ENCODE assay signal across 22 mouse cellular contexts in genomic region chr12:39527216-39527600, GRCm38 (mm10).
DNase-seq lines count a peak whose midpoint lies in the region; ATAC-seq and TF ChIP-seq lines count a peak whose summit lies in the region.
"Had no signal": no experiment of that assay in that cellular context is flagged by ENCODE, and none has a peak within 500 bp of the region (broad histone marks: within the 10 kb centered on the region; RNA-seq: fewer than 3 reads in every experiment).

No protein-coding gene starts in this region.

- peaks cover 8% of the 10 kb centered on the region; the same call in 1 of the 2 replicates for H3K4me1 ChIP-seq in midbrain, embryonic 10.5 days
- H3K4me1 ChIP-seq in midbrain, postnatal 0 days (ENCODE audit: insufficient read depth, low read length), result no peaks in the 10 kb centered on the region
- H3K4me1 ChIP-seq in forebrain, embryonic 14.5 days (ENCODE audit: control insufficient read depth, insufficient read depth, low read length), result no peaks in the 10 kb centered on the region
- H3K4me1 ChIP-seq in midbrain, embryonic 14.5 days (ENCODE audit: control insufficient read depth, insufficient read depth, low read length), result no peaks in the 10 kb centered on the region
- no peaks in the 10 kb centered on the region for H3K4me1 ChIP-seq in lung, postnatal 0 days (ENCODE audit: insufficient read depth, low read depth, low read length)
- H3K4me1 ChIP-seq: embryonic facial prominence, embryonic 10.5 days; heart, embryonic 13.5 days; hindbrain, embryonic 12.5 days had no signal

- 76% methylated on average over 3 of the region's 3 CpGs for WGBS in midbrain, embryonic 10.5 days
- WGBS in midbrain, postnatal 0 days, result 40% methylated on average over 3 of the region's 3 CpGs
- WGBS in forebrain, embryonic 14.5 days, result 20% methylated on average over 3 of the region's 3 CpGs
- WGBS in midbrain, embryonic 14.5 days, result 30% methylated on average over 3 of the region's 3 CpGs
- 84% methylated on average over 3 of the region's 3 CpGs for WGBS in lung, postnatal 0 days

- H3K9ac ChIP-seq in midbrain, postnatal 0 days (replicated peaks; ENCODE audit: low read length, poor library complexity, severe bottlenecking), result no peak overlapping the region
- H3K9ac ChIP-seq in forebrain, embryonic 14.5 days (ENCODE audit: low read length), result no peak overlapping the region
- H3K9ac ChIP-seq in midbrain, embryonic 14.5 days (replicated peaks; ENCODE audit: low read length), result no peak overlapping the region
- no peak overlapping the region for H3K9ac ChIP-seq in lung, postnatal 0 days (replicated peaks; ENCODE audit: low read depth)
- H3K9ac ChIP-seq: heart, embryonic 13.5 days; hindbrain, embryonic 12.5 days had no signal

- DNase-seq in midbrain, embryonic 10.5 days (ENCODE audit: low spot score), result no peak
- DNase-seq in midbrain, postnatal 0 days (ENCODE audit: low spot score), result no peak
- peak; percentile 17 for DNase-seq in ZHBTc4 (ENCODE audit: low read depth, low spot score)
- DNase-seq in forebrain, embryonic 14.5 days (ENCODE audit: low spot score), result peak; percentile 49
- DNase-seq in midbrain, embryonic 14.5 days, result peak; percentile 54
- DNase-seq in left cerebral cortex, postnatal 10 days (ENCODE audit: extremely low spot score in 1 of 2, low spot score in 2 of 2), result no peak
- DNase-seq in lung, postnatal 0 days (ENCODE audit: low spot score), result no peak
- no peak for DNase-seq in adrenal gland, adult 2 months
- DNase-seq: adrenal gland, postnatal 14 days; cerebellum, adult 18-20 months; cerebellum, adult 9-11 months; cerebellum, postnatal 36 days; gastrocnemius, postnatal 25 days; heart, adult 11 months; heart, postnatal 36 days had no signal

- no peak for TF ChIP-seq CTCF in midbrain, postnatal 0 days (IDR thresholded peaks at IDR 0.05)
- no peak for TF ChIP-seq CTCF in lung, postnatal 0 days (IDR thresholded peaks at IDR 0.05)

- no peak overlapping the region for H3K4me2 ChIP-seq in midbrain, postnatal 0 days (ENCODE audit: low read depth, low read length, poor library complexity, severe bottlenecking)
- H3K4me2 ChIP-seq in forebrain, embryonic 14.5 days (ENCODE audit: low read length), result no peak overlapping the region
- H3K4me2 ChIP-seq in midbrain, embryonic 14.5 days (ENCODE audit: low read length), result no peak overlapping the region
- H3K4me2 ChIP-seq in lung, postnatal 0 days (replicated peaks; ENCODE audit: low read depth, low read length), result no peak overlapping the region
- H3K4me2 ChIP-seq: heart, embryonic 13.5 days; hindbrain, embryonic 12.5 days had no signal

- no peaks in the 10 kb centered on the region for H3K27me3 ChIP-seq in midbrain, embryonic 10.5 days (ENCODE audit: low read depth, poor library complexity, severe bottlenecking)
- H3K27me3 ChIP-seq in midbrain, postnatal 0 days (ENCODE audit: insufficient read depth, low read length), result no peaks in the 10 kb centered on the region
- no peaks in the 10 kb centered on the region for H3K27me3 ChIP-seq in forebrain, embryonic 14.5 days (replicated peaks; ENCODE audit: control insufficient read depth, insufficient read depth, low read length)
- no peaks in the 10 kb centered on the region for H3K27me3 ChIP-seq in midbrain, embryonic 14.5 days (ENCODE audit: control insufficient read depth, insufficient read depth, low read length)
- no peaks in the 10 kb centered on the region for H3K27me3 ChIP-seq in lung, postnatal 0 days (replicated peaks; ENCODE audit: insufficient read depth, low read length)
- H3K27me3 ChIP-seq: CH12.LX; heart, embryonic 13.5 days; hindbrain, embryonic 12.5 days had no signal

- intact Hi-C loops in left cerebral cortex, postnatal 10 days (cut with DNase I), result no loop called here

- H3K27ac ChIP-seq in midbrain, embryonic 10.5 days (replicated peaks), result peak overlapping the region; percentile 52; the same call in 1 of the 2 replicates
- no peak overlapping the region for H3K27ac ChIP-seq in midbrain, postnatal 0 days (ENCODE audit: low read depth, low read length)
- no peak overlapping the region for H3K27ac ChIP-seq in forebrain, embryonic 14.5 days (ENCODE audit: low read depth, low read length)
- H3K27ac ChIP-seq in midbrain, embryonic 14.5 days (replicated peaks; ENCODE audit: low read depth, low read length), result no peak overlapping the region
- H3K27ac ChIP-seq in lung, postnatal 0 days (ENCODE audit: low read length), result no peak overlapping the region
- H3K27ac ChIP-seq: embryonic facial prominence, embryonic 10.5 days; heart, embryonic 13.5 days; hindbrain, embryonic 12.5 days had no signal

- TF ChIP-seq EP300 in lung, postnatal 0 days (IDR thresholded peaks at IDR 0.05), result no peak

- no peaks in the 10 kb centered on the region for H3K36me3 ChIP-seq in midbrain, embryonic 10.5 days
- H3K36me3 ChIP-seq in midbrain, postnatal 0 days (ENCODE audit: insufficient read depth, low read length), result no peaks in the 10 kb centered on the region
- H3K36me3 ChIP-seq in forebrain, embryonic 14.5 days (ENCODE audit: control insufficient read depth, insufficient read depth, low read length), result no peaks in the 10 kb centered on the region
- H3K36me3 ChIP-seq in midbrain, embryonic 14.5 days (ENCODE audit: control insufficient read depth, insufficient read depth, low read length), result no peaks in the 10 kb centered on the region
- no peaks in the 10 kb centered on the region for H3K36me3 ChIP-seq in lung, postnatal 0 days (ENCODE audit: insufficient read depth, low read length)
- H3K36me3 ChIP-seq: embryonic facial prominence, embryonic 10.5 days; heart, embryonic 13.5 days; hindbrain, embryonic 12.5 days had no signal

- no peaks in the 10 kb centered on the region for H3K9me3 ChIP-seq in midbrain, embryonic 10.5 days (replicated peaks)
- H3K9me3 ChIP-seq in midbrain, postnatal 0 days (ENCODE audit: low read length), result no peaks in the 10 kb centered on the region
- H3K9me3 ChIP-seq in forebrain, embryonic 14.5 days (replicated peaks; ENCODE audit: control insufficient read depth, low read length), result no peaks in the 10 kb centered on the region
- no peaks in the 10 kb centered on the region for H3K9me3 ChIP-seq in midbrain, embryonic 14.5 days (ENCODE audit: control insufficient read depth, low read length)
- H3K9me3 ChIP-seq in lung, postnatal 0 days (ENCODE audit: low read length), result no peaks in the 10 kb centered on the region
- H3K9me3 ChIP-seq: embryonic facial prominence, embryonic 10.5 days; heart, embryonic 13.5 days; hindbrain, embryonic 12.5 days had no signal

- H3K4me3 ChIP-seq in midbrain, embryonic 10.5 days, result no peak overlapping the region
- no peak overlapping the region for H3K4me3 ChIP-seq in midbrain, postnatal 0 days (ENCODE audit: low read depth, low read length)
- no peak overlapping the region for H3K4me3 ChIP-seq in forebrain, embryonic 14.5 days (ENCODE audit: low read depth, low read length)
- no peak overlapping the region for H3K4me3 ChIP-seq in midbrain, embryonic 14.5 days (replicated peaks; ENCODE audit: low read depth, low read length)
- H3K4me3 ChIP-seq in lung, postnatal 0 days (ENCODE audit: low read depth, low read length), result no peak overlapping the region
- H3K4me3 ChIP-seq: embryonic facial prominence, embryonic 10.5 days; heart, embryonic 13.5 days; hindbrain, embryonic 12.5 days had no signal

- ATAC-seq in midbrain, postnatal 0 days (ENCODE audit: low FRiP score), result no peak
- peak; percentile 63; the same call in 1 of the 2 replicates for ATAC-seq in forebrain, embryonic 14.5 days
- peak; percentile 53; the same call in 1 of the 2 replicates for ATAC-seq in midbrain, embryonic 14.5 days (ENCODE audit: low FRiP score, low TSS enrichment)
- no peak for ATAC-seq in lung, postnatal 0 days
- ATAC-seq: hindbrain, embryonic 16.5 days; inflammation-experienced regulatory T-cells, adult 6 months; intestine, postnatal 0 days had no signal

Comparison
In these comparisons a context has a peak if more than half of its experiments do, and no peak if none do; other contexts are left out.
1. DNase-seq: peak in ZHBTc4 (single experiment), forebrain, embryonic 14.5 days (single experiment) and midbrain, embryonic 14.5 days (single experiment); none in midbrain, embryonic 10.5 days (single experiment), midbrain, postnatal 0 days (single experiment), left cerebral cortex, postnatal 10 days (0 of 2), lung, postnatal 0 days (single experiment) and adrenal gland, adult 2 months (single experiment).
2. ATAC-seq: peak in forebrain, embryonic 14.5 days (single experiment) and midbrain, embryonic 14.5 days (single experiment); none in midbrain, postnatal 0 days (single experiment) and lung, postnatal 0 days (single experiment).